Mouse (Mus musculus) MEL-GATA-1-ER (cell line): ENCODE data around the gene Coq3.
A peak's percentile ranks its signal among the peaks of the same experiment; 100 is the strongest.

Source experiments
- DNase-seq: peaks from one replicate; pipeline ENCODE4 v3.0.0-alpha.2; 2012; ENCODE audit warnings: low read depth; ENCODE audit errors: extremely low read depth

The Coq3 gene

DNA sequence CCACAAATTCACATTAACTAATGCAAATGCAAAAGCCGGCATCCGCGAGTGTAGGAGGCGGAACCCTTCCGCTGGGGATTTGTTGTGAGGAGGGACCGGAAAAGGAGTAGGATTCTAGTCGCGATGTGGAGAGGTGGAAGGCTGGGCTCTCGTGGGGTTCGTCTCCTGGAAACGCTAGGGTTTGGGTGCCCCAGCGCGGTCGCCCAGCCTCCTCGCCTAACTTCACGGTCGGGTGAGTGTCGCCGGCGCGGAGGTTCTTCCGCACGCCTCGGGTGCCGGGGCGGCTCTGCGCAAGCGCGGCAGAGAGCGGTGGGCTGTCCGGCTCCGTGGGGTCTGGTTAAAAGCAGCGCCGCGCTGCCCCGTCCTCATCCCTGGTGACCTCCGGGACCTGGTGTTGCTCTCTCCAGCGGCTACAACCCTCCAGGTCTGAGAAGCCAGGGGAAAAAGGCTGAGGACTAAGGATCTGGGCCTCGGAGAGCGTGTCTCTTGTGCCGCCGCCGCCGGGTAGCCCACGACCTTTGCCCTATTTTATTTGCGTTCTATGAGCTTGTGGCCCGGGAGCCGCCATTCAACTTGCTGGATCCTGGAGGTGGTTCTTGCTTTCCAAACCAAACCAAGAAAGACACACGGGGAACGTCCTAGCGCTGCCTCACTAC lies at the start of gene Coq3:
Coq3 (plus strand) TSS at position 109 of the 656 bp plus-strand sequence.
- peak; percentile 79 for DNase-seq

DNA sequence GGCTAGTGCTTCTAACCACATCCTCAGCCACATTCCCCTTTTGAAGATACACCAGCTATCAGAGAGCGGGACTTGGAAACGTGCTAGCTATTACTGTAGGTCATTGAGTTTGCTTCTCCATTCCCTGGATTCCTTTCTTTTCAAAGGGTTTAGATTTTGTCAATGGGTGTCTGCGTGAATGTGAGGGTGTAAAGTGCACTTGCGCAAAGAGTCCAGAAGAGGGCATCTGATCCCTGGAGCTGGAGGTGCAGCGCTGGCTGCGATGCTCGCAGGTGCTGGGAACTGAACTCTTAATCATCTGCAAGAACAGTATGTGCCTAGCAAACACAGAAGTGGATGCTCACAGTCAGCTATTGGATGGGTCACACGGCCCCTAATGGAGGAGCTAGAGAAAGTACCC lies 46.6 kb upstream of the Coq3 start:
- DNase-seq: no peak

- DNase-seq: peak; percentile 97
Observed at GRCm38 (mm10) chr4:21847481-21848286, 31.8 kb upstream of the Coq3 start, which contains the start of gene Pnisr. Pnisr (plus strand) TSS chr4:21847583.

- peak; percentile 60 for DNase-seq
Observed at GRCm38 (mm10) chr4:21848287-21848630, 31.2 kb upstream of the Coq3 start.

GRCm38 (mm10) chr4:21857481-21857880 lies 22.0 kb upstream of the Coq3 start:
- no peak for DNase-seq

GRCm38 (mm10) chr4:21865226-21865625 lies 14.2 kb upstream of the Coq3 start:
- no peak for DNase-seq

DNA sequence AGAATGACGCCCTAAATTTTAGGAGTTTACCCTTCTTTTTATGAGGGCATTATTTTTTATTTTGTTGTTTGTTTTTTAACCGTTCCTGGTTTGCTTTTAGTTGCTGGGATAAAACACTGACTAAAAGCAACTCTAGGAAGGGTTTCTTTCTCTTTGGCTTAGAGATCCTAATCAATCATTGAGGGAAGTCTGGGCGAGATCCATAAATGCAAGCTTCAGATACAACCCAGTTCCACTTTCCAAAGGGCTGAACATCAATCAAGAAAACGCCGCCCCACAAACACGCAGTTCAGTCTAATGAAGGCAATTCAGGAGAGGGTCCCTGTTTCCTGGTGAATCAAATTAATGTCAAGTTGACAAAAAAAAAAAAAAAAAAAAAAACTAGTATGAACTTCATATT lies 697 bp upstream of the Coq3 start:
- DNase-seq: no peak

DNA sequence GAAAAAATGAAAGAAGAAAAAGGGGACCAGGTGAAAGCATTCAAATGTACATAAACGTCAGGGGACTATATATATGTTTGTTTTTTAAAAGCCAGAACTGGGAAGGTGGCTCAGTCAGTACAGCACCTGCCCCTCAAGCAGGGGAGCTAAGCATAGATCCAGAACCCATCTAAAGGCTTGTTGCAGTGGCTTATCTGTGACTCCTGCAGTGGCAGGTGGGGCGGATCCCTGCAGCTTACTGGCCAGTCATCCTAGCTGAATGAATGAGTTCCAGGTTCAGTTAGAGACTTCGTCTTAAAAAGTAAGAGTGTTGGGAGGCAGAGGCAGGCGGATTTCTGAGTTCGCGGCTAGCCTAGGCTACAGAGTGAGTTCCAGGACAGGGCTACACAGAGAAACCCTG lies 3.3 kb downstream of the Coq3 start:
- DNase-seq: no peak

GRCm38 (mm10) chr4:21885831-21886230 lies 6.4 kb downstream of the Coq3 start:
- no peak for DNase-seq

DNA sequence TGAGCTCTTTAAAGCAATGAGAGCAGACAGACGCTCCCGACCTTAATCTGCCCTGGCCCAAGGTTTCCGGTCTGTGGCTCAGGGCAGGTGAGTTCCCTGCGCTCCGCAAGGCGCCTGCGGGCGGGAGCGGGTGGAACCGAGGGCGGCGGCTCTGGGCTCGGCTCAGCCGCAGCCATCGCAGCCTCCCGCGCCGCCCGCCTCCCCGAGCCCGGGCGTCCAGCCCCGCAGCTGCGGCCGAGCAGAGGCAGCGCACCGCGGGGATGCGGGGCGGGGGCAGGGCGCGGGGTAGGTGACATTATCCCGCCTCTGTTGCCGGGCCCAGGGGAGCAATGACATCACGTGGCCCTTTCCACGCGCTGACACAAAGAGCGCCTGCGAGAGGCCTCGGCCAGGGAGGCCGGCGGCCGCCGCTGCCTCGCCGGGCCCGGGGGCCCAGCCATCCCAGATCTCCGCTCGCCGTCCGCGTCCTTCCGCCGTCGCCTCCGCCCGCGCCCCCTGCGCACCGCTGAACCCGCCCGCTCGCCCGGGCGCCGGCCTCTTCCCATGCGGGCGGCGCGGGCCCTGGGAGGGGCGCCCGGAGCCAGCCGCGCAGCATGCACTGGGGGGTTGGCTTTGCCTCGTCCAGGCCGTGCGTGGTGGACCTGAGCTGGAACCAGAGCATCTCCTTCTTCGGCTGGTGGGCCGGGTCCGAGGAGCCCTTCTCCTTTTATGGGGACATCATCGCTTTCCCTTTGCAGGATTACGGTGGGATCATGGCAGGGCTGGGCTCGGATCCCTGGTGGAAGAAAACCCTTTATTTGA lies 51.7 kb downstream of the Coq3 start, which contains the start of gene Faxc:
Faxc (plus strand) TSS at position 359 of the 801 bp plus-strand sequence.
- no peak for DNase-seq

- DNase-seq: no peak
Observed at GRCm38 (mm10) chr4:21931772-21932630, 52.5 kb downstream of the Coq3 start.

DNA sequence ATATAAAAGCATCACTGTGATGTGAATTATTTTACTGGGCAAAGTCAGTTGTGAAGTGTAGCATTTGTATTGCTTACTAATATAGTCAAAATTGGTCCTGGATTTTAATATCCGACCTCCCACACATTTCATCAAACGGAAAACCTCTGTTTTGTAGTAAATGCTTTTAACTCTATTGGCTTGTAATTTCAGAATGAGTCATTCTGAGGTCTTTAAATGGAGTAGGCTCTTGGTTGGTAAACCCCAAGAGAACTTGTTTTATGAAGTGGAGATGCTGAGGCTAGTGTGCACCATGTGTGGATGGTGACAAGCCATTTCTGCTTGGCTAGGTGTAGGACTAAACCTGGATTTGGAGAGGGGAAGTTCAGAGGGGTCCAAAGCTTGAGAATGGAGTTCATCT lies 55.9 kb downstream of the Coq3 start:
- DNase-seq: no peak

GRCm38 (mm10) chr4:21936424-21936823 lies 57.0 kb downstream of the Coq3 start:
- no peak for DNase-seq

DNA sequence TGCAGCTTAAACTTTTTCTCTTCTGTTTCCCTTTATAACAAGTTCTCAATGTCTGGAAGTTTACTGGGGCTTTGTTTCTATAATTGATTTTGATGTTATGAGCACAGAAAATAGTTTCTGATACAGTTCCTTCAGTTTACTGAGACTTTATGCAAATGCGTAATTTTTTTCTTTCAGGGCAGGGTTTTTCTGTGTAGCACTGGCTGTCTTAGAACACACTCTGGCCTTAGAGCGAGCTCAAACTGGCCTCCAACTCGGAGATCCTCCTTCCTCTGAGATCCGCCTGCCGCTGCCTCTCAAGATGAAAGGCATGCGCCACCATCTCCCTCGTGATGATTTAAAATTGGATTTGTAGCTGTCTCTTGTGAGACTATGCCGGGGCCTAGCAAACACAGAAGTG lies 58.4 kb downstream of the Coq3 start:
- DNase-seq: no peak

DNA sequence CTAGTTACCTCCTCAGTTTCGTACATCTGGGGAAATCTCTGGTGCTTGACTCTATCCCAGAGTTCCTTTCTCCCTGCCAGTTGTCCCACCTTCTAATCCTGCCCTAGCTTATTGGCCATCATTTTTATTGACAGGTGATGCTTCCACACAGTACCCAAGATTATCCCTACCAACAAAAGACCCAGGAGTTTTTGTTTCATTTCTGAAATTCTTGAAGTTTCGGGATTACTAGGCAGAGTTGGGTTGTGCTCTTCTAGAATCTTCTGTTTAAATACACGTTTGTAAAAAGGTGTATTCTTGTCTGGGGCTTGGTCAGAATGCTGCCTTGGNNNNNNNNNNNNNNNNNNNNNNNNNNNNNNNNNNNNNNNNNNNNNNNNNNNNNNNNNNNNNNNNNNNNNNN lies 65.2 kb downstream of the Coq3 start:
- DNase-seq: no peak

DNA sequence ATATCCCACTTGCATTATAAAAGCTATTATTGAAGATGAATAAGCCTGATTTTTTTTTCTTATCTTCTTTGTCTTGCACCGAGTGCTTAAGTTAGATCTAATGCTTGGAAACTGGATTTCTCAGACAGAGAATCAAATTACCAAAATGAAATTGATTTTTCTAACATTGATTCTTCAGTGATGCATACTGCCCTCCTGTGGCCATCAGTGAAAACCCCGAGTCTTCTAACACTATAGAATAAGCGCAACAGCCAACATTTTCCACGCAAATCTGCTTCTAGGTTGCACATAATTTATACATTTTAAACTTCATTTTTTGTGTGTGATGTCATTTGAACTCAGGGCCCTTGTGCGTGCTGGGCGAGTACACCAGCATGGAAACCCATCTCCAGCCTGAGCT lies 72.0 kb downstream of the Coq3 start:
- no peak for DNase-seq

DNA sequence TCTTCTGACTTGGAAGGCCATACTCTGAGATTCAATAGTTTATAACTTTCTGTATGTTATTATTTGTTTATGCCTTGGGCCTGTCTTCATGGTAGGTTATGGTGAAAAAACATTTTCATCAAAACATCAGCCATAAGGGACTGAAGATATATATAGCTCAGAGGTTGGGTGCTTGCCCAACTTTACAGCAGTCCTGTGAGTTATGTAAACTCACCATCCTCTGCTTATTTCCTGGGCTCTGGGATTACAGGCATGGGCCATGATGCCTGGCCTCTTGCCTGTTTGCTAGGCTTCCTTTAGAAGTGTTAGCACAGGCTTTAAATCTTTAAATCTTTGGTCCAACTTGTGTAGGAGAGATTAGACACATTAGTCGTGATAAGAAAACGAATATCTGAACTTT lies 72.8 kb downstream of the Coq3 start:
- no peak for DNase-seq

GRCm38 (mm10) chr4:21957570-21958321 lies 78.3 kb downstream of the Coq3 start:
- peak; percentile 25 for DNase-seq
